Mouse (Mus musculus) neural tube, embryonic 13.5 days (tissue): ENCODE data around the gene Slc43a3. TPM values are rescaled to one million over a fixed set of nuclear protein-coding genes. Genes with fewer than 3 reads are reported as not detected.
"Not testable (repeated sequence)": the region's sequence is repeated elsewhere in the genome, so short reads cannot be mapped to it uniquely, and the experiment has no call there.

ENCODE experiments used
- ATAC-seq: fragments of 200-750 bp; cut with Nextera tagmentation; 2 replicates; pipeline ENCODE4 v1.8.0; 2017; ENCODE audit warnings: low read depth, mild to moderate bottlenecking, moderate TSS enrichment, moderate library complexity
- H3K27ac ChIP-seq: fragments of 300-500 bp; sonication (generic); replicated peaks from 2 replicates; pipeline ENCODE4 v1.5.1; 2015; ENCODE audit warnings: moderate library complexity, mild to moderate bottlenecking, inconsistent platforms
- H3K27me3 ChIP-seq: fragments of 300-500 bp; sonication (generic); 2 replicates; pipeline ENCODE4 v1.6.1; 2015; ENCODE audit warnings: mild to moderate bottlenecking, inconsistent platforms
- H3K36me3 ChIP-seq: fragments of 300-500 bp; sonication (generic); 2 replicates; pipeline ENCODE4 v1.6.1; 2015; ENCODE audit warnings: mild to moderate bottlenecking, inconsistent platforms
- H3K4me1 ChIP-seq: fragments of 300-500 bp; sonication (generic); replicated peaks from 2 replicates; pipeline ENCODE4 v1.6.1; 2015; ENCODE audit warnings: inconsistent platforms
- H3K4me2 ChIP-seq: fragments of 300-500 bp; sonication (generic); 2 replicates; pipeline ENCODE4 v1.6.1; 2015; ENCODE audit warnings: inconsistent platforms, mild to moderate bottlenecking, moderate library complexity
- H3K4me3 ChIP-seq: fragments of 300-500 bp; sonication (generic); 2 replicates; pipeline ENCODE4 v1.5.1; 2015; ENCODE audit warnings: mild to moderate bottlenecking, inconsistent platforms
- H3K9ac ChIP-seq: fragments of 300-500 bp; sonication (generic); 2 replicates; pipeline ENCODE4 v1.6.1; 2015; ENCODE audit warnings: moderate library complexity, mild to moderate bottlenecking, inconsistent platforms
- H3K9me3 ChIP-seq: fragments of 300-500 bp; sonication (generic); 2 replicates; pipeline ENCODE4 v1.6.1; 2016; ENCODE audit warnings: inconsistent platforms
- WGBS: fragments of 180-500 bp; shearing (Covaris S2); methylation state at CpG from one replicate; pipeline ENCODE4 v1.1.7; 2015; 5-methylcytosine and 5-hydroxymethylcytosine counted together
- polyA plus RNA-seq: library from polyadenylated mRNA; unstranded; fragments of >200 nt; fragmentation: Nextera tagmentation; extraction: Ambion mirVana; gene quantifications from 2 replicates; pipeline ENCODE4 v1.2.1, GENCODE M21; 2015

Gene Slc43a3
- 8.6 and 11.2 TPM in 2 replicates for polyA plus RNA-seq

DNA sequence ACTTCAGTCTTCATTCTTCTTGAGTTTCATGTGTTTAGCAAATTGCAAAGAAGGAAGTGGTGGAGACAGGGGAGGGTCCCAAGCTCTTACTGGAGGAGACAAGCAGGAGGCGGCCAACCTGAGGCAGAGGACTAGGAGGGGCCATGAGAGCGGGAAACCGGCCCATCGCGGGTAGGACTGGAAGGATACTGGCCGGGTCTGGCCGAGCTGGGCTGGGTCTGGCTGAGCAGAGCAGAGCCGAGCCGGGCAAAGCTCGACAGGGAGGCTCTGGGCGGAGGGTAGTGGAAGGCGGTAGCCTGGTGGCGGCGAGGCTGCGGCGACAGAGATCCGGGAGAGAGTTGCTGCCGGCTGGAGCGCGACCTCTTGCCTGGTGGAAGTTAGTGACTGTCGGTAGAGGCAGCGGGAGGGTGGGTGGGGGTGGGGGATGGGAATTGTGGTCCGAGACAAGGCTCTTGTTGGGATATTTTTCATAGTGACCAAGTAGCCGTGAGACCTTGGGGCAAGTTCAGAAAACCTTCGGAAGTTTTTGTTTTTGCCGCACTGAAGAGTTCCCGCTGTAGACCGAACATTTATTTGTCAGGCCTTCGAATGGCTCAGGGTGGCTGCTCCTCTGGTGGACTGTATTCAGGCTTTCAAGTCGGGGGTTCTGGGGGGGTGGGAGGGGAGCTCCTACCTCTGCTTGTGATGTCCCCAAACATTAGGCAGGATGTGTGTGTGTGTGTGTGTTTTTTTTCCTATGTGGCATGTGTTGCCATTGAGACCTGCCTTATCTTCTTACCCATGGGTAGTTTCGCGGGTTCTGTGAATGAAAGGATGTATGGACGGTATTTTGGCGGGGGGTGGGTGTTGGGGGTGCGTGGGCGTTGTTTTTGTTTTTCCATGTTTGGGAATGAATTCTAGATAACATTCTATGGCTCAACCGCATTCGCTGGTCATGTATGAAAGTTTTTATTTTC is at the start of gene Slc43a3:
Slc43a3 (plus strand) TSS at position 106 of the 956 bp plus-strand sequence.
- peak; percentile 84 for ATAC-seq

DNA sequence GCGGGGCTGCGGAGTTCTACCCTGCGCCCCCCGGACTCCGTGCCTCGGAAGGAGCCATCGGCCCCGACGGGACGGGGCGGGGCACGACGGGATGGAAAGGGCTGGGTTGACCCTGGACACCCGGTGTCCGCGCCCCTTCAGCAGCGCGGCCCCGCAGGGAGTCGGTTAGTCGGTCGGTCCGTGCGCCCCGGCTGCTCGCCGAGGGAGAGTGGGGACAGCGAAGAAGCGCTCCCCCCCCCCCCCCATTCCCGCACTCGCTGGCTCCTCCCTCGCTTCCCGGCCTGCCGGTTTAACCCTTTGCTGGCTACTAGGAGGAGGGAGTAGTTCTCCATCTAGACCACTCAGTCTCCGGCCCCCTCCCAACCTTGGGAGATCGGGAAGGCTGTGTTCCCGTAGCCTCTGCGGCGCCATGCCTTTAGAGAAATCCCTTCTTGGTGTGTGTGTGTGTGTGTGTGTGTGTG is 49.5 kb upstream of the Slc43a3 start:
- WGBS, result under 1% methylated on average over 35 of the region's 39 CpGs
- Histone ChIP-seq H3K4me1 (peaks cover 64% of the 10 kb centered on the region), H3K36me3 (no peaks in the 10 kb centered on the region), H3K4me2 (peak overlapping the region; percentile 96), H3K9ac (peak overlapping the region; percentile 73), H3K27ac (peak overlapping the region; percentile 61), H3K9me3 (no peaks in the 10 kb centered on the region), H3K27me3 (peaks cover 95% of the 10 kb centered on the region), H3K4me3 (peak overlapping the region; percentile 69)
- ATAC-seq, result peak; percentile 71

More for the DNA sequence above, at the start of gene Slc43a3:
- Histone ChIP-seq H3K9me3 (no peaks in the 10 kb centered on the region), H3K27me3 (no peaks in the 10 kb centered on the region), H3K9ac (peak within 1 kb of the TSS; percentile 56), H3K4me3 (peak within 1 kb of the TSS; percentile 33), H3K36me3 (no peaks in the 10 kb centered on the region), H3K4me2 (peak within 1 kb of the TSS; percentile 51), H3K27ac (no peak within 1 kb of the TSS), H3K4me1 (peaks cover 3% of the 10 kb centered on the region; the same call in 1 of the 2 replicates)
- WGBS, result 27% methylated on average over 38 of the region's 38 CpGs

GRCm38 (mm10) chr2:84887411-84888271 is 48.7 kb upstream of the Slc43a3 start:
- peak overlapping the region; percentile 69 for H3K4me3 ChIP-seq
- peaks cover 91% of the 10 kb centered on the region for H3K27me3 ChIP-seq
- peak overlapping the region; percentile 96 for H3K4me2 ChIP-seq
- no peak overlapping the region for H3K27ac ChIP-seq
- H3K9me3 ChIP-seq, result no peaks in the 10 kb centered on the region
- no peaks in the 10 kb centered on the region for H3K36me3 ChIP-seq
- peak; percentile 16 for ATAC-seq
- peak overlapping the region; percentile 73 for H3K9ac ChIP-seq
- WGBS, result under 1% methylated on average over 58 of the region's 58 CpGs
- H3K4me1 ChIP-seq, result peaks cover 61% of the 10 kb centered on the region

GRCm38 (mm10) chr2:84888657-84889315 is 47.6 kb upstream of the Slc43a3 start:
- H3K4me1 ChIP-seq, result peaks cover 50% of the 10 kb centered on the region
- no peaks in the 10 kb centered on the region for H3K9me3 ChIP-seq
- peak overlapping the region; percentile 28 for H3K4me3 ChIP-seq
- H3K4me2 ChIP-seq, result peak overlapping the region; percentile 53
- no peak overlapping the region for H3K27ac ChIP-seq
- 1% methylated on average over 28 of the region's 28 CpGs for WGBS
- no peak for ATAC-seq
- peaks cover 80% of the 10 kb centered on the region for H3K27me3 ChIP-seq
- peak overlapping the region; percentile 60 for H3K9ac ChIP-seq
- H3K36me3 ChIP-seq, result no peaks in the 10 kb centered on the region

DNA sequence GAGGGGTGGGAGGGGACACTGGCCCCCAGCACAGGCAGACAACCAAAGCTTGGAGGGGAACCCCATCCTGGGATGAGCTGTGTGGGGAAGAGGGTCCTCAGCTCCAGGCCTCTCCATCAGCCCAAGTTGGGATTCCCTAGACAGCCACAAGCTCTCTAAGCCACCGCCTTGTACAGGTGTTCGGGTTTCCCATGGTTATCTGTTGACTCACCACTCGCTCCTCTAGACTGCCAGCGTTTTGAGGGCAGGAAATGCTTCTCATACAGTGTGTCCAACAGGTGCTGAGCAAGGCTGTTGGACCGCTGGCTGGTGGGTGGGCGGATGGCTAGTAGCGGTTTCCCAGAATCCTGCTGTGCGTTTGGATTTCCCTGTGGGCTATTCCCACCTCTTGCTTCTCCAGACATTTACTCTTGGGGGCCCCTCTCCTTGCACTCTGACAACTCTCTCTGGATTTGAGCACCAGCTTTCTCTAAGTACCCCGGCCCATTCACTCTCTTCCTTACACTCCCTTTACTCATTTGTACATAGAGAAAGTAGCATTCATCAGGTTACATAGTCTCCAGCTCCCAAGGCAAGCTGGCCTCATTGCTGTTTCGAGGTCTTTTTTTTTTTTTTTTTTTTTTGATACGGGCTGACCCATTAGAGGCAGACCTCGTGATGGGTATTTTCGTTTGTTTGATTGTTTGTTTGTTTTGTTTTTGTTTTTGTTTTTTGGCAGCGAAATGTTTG is 46.9 kb upstream of the Slc43a3 start:
- Histone ChIP-seq H3K9me3 (no peaks in the 10 kb centered on the region), H3K36me3 (no peaks in the 10 kb centered on the region), H3K9ac (peak overlapping the region; percentile 60), H3K27ac (no peak overlapping the region), H3K4me3 (peak overlapping the region; percentile 28), H3K4me1 (peaks cover 48% of the 10 kb centered on the region), H3K4me2 (peak overlapping the region; percentile 53), H3K27me3 (peaks cover 73% of the 10 kb centered on the region)
- 13% methylated on average over 14 of the region's 14 CpGs for WGBS
- ATAC-seq, result no peak

GRCm38 (mm10) chr2:84890045-84890340 is 46.4 kb upstream of the Slc43a3 start:
- ATAC-seq, result no peak; the same call in 1 of the 2 replicates
- H3K4me1 ChIP-seq, result peaks cover 44% of the 10 kb centered on the region
- WGBS, result 0% methylated on average over 5 of the region's 5 CpGs
- no peak overlapping the region for H3K4me3 ChIP-seq
- H3K36me3 ChIP-seq, result no peaks in the 10 kb centered on the region
- H3K9me3 ChIP-seq, result no peaks in the 10 kb centered on the region
- H3K27me3 ChIP-seq, result peaks cover 68% of the 10 kb centered on the region
- H3K4me2 ChIP-seq, result no peak overlapping the region
- H3K27ac ChIP-seq, result no peak overlapping the region
- H3K9ac ChIP-seq, result no peak overlapping the region

DNA sequence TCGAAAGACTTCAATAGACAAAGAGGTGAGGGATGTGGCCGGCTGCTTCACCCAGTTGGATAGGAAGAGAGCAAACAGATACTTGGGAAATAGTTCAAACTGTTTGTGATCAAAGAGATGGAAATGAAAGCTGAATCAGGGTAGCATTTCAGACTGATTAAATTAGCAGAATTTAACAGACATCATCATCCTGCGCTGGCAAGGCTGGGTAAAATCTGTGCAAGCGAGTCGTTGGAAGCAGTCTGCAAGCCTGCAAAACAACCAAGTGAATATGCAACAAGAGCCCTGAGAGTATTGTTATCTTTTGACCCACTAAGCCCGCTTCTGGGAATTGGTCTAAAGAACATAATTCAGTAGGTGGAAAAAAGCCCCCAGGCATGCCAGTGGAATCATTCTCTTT is 43.0 kb upstream of the Slc43a3 start:
- H3K4me1 ChIP-seq, result peaks cover 13% of the 10 kb centered on the region
- WGBS, result 51% methylated on average over 6 of the region's 6 CpGs
- H3K27ac ChIP-seq, result no peak overlapping the region
- no peak overlapping the region for H3K4me3 ChIP-seq
- no peak for ATAC-seq
- no peaks in the 10 kb centered on the region for H3K9me3 ChIP-seq
- H3K36me3 ChIP-seq, result no peaks in the 10 kb centered on the region
- no peak overlapping the region for H3K4me2 ChIP-seq
- no peak overlapping the region for H3K9ac ChIP-seq
- peaks cover 34% of the 10 kb centered on the region for H3K27me3 ChIP-seq

DNA sequence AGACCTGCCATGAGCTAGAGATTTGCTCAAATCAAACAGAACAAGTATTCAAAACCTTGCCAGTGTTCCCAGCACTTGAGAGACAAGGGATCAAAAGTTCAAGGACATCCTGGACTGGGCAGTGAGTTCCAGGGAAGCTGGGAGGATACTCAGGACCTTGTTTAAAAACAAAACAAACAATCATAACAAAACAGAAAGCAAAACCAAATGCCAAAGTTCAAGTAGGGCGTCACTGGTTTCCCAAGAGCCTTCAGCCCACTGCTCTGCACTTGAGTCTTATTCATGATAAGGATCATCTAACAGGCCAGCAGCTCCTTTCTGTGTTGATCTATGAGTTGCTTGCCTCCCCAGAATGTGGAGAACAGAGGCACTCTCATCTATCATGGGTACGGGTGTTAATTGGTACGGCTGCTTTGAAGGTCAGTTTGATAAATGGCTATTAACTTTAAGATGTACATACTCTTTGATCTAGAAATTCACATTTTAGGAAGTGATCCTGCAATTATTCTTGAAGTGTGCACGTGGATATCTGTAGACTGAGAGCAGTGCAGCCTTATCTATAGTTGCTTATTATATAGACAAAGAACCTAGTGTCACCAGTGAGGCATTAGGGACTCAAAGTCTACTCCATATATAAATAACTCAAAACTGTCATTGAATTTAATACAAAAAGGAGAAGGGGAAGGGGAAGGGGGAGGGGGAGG is 40.7 kb upstream of the Slc43a3 start:
- 68% methylated on average over 4 of the region's 4 CpGs for WGBS
- H3K4me3 ChIP-seq, result no peak overlapping the region
- H3K4me1 ChIP-seq, result no peaks in the 10 kb centered on the region
- H3K36me3 ChIP-seq, result no peaks in the 10 kb centered on the region
- no peaks in the 10 kb centered on the region for H3K9me3 ChIP-seq
- H3K9ac ChIP-seq, result no peak overlapping the region
- no peak overlapping the region for H3K4me2 ChIP-seq
- peaks cover 15% of the 10 kb centered on the region for H3K27me3 ChIP-seq
- no peak overlapping the region for H3K27ac ChIP-seq
- no peak for ATAC-seq

DNA sequence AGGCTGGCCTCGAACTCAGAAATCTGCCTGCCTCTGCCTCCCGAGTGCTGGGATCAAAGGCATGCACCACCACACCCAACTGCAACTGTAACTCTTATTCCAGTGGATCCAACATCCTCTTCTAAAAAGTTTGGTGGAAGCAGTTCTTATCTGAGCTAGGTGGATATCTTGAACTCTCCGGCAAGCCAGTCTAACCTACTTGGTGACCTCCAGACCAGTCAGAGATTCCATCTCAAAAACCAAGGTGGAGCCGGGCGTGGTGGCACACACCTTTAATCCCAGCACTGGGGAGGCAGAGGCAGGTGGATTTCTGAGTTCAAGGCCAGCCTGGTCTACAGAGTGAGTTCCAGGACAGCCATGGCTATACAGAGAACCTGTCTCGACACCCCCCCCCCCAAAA is 39.7 kb upstream of the Slc43a3 start:
- H3K27ac ChIP-seq, H3K36me3 ChIP-seq, ATAC-seq, H3K9me3 ChIP-seq, H3K4me2 ChIP-seq, H3K4me3 ChIP-seq, H3K27me3 ChIP-seq, H3K9ac ChIP-seq, H3K4me1 ChIP-seq: not testable (repeated sequence)
- WGBS, result 90% methylated on average over 6 of the region's 6 CpGs

DNA sequence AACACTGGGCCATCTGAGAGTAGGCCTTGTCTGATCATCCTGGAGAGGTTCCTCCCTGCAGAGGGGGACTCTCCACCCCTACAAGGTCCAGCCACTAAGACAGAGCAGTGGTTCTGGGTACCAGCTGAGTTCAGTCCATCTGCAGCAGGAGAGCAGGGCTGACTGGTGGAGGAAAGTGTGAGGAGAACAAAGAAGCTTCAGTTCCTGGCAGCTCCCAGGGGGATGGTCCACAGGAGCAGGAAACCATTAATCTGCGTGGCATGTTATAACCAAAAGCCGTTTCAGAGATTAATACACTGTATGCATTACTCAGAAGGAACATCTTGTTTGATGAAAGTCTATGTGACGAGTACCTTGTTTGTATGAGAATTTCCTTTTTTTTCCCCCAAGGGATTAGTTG is 23.7 kb upstream of the Slc43a3 start:
- Histone ChIP-seq H3K27ac (no peak overlapping the region), H3K27me3 (no peaks in the 10 kb centered on the region), H3K4me2 (no peak overlapping the region), H3K9me3 (no peaks in the 10 kb centered on the region), H3K4me3 (no peak overlapping the region), H3K4me1 (no peaks in the 10 kb centered on the region), H3K9ac (no peak overlapping the region), H3K36me3 (no peaks in the 10 kb centered on the region)
- ATAC-seq, result no peak
- 53% methylated on average over 3 of the region's 3 CpGs for WGBS

GRCm38 (mm10) chr2:84913881-84914280 is 22.5 kb upstream of the Slc43a3 start:
- 89% methylated on average over 5 of the region's 5 CpGs for WGBS
- no peak overlapping the region for H3K27ac ChIP-seq
- no peak for ATAC-seq
- no peak overlapping the region for H3K9ac ChIP-seq
- H3K4me2 ChIP-seq, result no peak overlapping the region
- no peaks in the 10 kb centered on the region for H3K27me3 ChIP-seq
- no peaks in the 10 kb centered on the region for H3K4me1 ChIP-seq
- no peaks in the 10 kb centered on the region for H3K9me3 ChIP-seq
- H3K36me3 ChIP-seq, result no peaks in the 10 kb centered on the region
- no peak overlapping the region for H3K4me3 ChIP-seq
